Mouse (Mus musculus) layer of hippocampus, adult 2 months (tissue): ENCODE measurements at regions not wholly inside any gene's neighbourhood (a gene's known extent, or its start where the extent isn't known, plus 50 kb on each side); places are given as distances from the start of the nearest gene placed in this dataset.

ENCODE experiments used
- DNase-seq, 2 experiments: peaks; one replicate each; pipeline ENCODE4 v3.0.0; 2022; ENCODE audit warnings: low spot score in 2 of 2
- H3K27ac ChIP-seq: fragments of 200-600 bp; 2 replicates; pipeline ENCODE4 v1.8.1; 2022
- H3K4me3 ChIP-seq: fragments of 200-600 bp; 2 replicates; pipeline ENCODE4 v1.8.1; 2022; ENCODE audit warnings: mild to moderate bottlenecking
- CTCF ChIP-seq: fragments of 200-600 bp; conservative IDR thresholded peaks from 2 replicates; pipeline ENCODE4 v1.8.1; 2022; ENCODE audit warnings: antibody characterized with exemption, mild to moderate bottlenecking, moderate library complexity

GRCm38 (mm10) chr6:51258304-51258703, 174.2 kb upstream of the Nfe2l3 start:
- TF ChIP-seq CTCF, result no peak
- Histone ChIP-seq H3K27ac (no peak overlapping the region), H3K4me3 (no peak overlapping the region)
- no peak for DNase-seq

GRCm38 (mm10) chr6:51263595-51263994, 168.9 kb upstream of the Nfe2l3 start:
- Histone ChIP-seq H3K4me3 (no peak overlapping the region), H3K27ac (no peak overlapping the region)
- TF ChIP-seq CTCF, result no peak
- no peak for DNase-seq

- no peak for TF ChIP-seq CTCF
- no peak overlapping the region for H3K27ac ChIP-seq
- no peak overlapping the region for H3K4me3 ChIP-seq
- no peak for DNase-seq
Measured at GRCm38 (mm10) chr6:51265329-51265728, 167.1 kb upstream of the Nfe2l3 start.

- H3K4me3 ChIP-seq, result no peak overlapping the region
- TF ChIP-seq CTCF, result no peak
- H3K27ac ChIP-seq, result no peak overlapping the region
- DNase-seq, result no peak
Measured at GRCm38 (mm10) chr6:51266721-51267120, 165.7 kb upstream of the Nfe2l3 start.

- no peak overlapping the region for H3K4me3 ChIP-seq
- no peak for DNase-seq
- H3K27ac ChIP-seq, result no peak overlapping the region
- no peak for TF ChIP-seq CTCF
Measured at GRCm38 (mm10) chr6:51267888-51268287, 164.6 kb upstream of the Nfe2l3 start.

GRCm38 (mm10) chr6:51268931-51269330, 163.5 kb upstream of the Nfe2l3 start:
- DNase-seq, result no peak
- Histone ChIP-seq H3K4me3 (no peak overlapping the region), H3K27ac (no peak overlapping the region)
- no peak for TF ChIP-seq CTCF

GRCm38 (mm10) chr6:51269617-51270016, 162.9 kb upstream of the Nfe2l3 start:
- DNase-seq, result no peak
- TF ChIP-seq CTCF, result no peak; the same call in 1 of the 2 replicates
- no peak overlapping the region for H3K4me3 ChIP-seq
- H3K27ac ChIP-seq, result no peak overlapping the region

GRCm38 (mm10) chr6:51270216-51271127, 162.0 kb upstream of the Nfe2l3 start:
- TF ChIP-seq CTCF, result peak; percentile 38
- H3K4me3 ChIP-seq, result peak overlapping the region; percentile 57
- DNase-seq, result peak; percentile 48 to 62
- no peak overlapping the region for H3K27ac ChIP-seq

- no peak overlapping the region for H3K27ac ChIP-seq
- no peak for TF ChIP-seq CTCF
- peak overlapping the region; percentile 57 for H3K4me3 ChIP-seq
- DNase-seq, result no peak
Measured at GRCm38 (mm10) chr6:51271128-51271480, 161.4 kb upstream of the Nfe2l3 start.

GRCm38 (mm10) chr6:51272136-51272736, 160.2 kb upstream of the Nfe2l3 start:
- no peak overlapping the region for H3K27ac ChIP-seq
- no peak for DNase-seq
- TF ChIP-seq CTCF, result no peak
- no peak overlapping the region for H3K4me3 ChIP-seq

GRCm38 (mm10) chr6:51279491-51279890, 153.0 kb upstream of the Nfe2l3 start:
- Histone ChIP-seq H3K4me3 (no peak overlapping the region), H3K27ac (no peak overlapping the region)
- DNase-seq, result no peak
- no peak for TF ChIP-seq CTCF

GRCm38 (mm10) chr6:51280231-51280630, 152.2 kb upstream of the Nfe2l3 start:
- TF ChIP-seq CTCF, result no peak
- Histone ChIP-seq H3K4me3 (no peak overlapping the region), H3K27ac (no peak overlapping the region)
- DNase-seq, result no peak

GRCm38 (mm10) chr6:51283916-51284706, 148.4 kb upstream of the Nfe2l3 start:
- H3K27ac ChIP-seq, result no peak overlapping the region
- DNase-seq, result no peak
- TF ChIP-seq CTCF, result no peak

More at GRCm38 (mm10) chr6:51283916-51284706, 148.4 kb upstream of the Nfe2l3 start:
- H3K4me3 ChIP-seq, result no peak overlapping the region
